Mouse (Mus musculus) right cerebral cortex, postnatal 25 days (tissue): Measurements from ENCODE around the gene Fcgrt.
"Not testable (repeated sequence)": the region's sequence is repeated elsewhere in the genome, so short reads cannot be mapped to it uniquely, and the experiment has no call there.

Experiments used
- DNase-seq: peaks from one replicate; pipeline ENCODE4 v3.0.0; 2022

The Fcgrt gene

GRCm38 (mm10) chr7:45129776-45130512 is 26.3 kb upstream of the Fcgrt start:
- DNase-seq = no peak

GRCm38 (mm10) chr7:45129318-45129717 is 25.7 kb upstream of the Fcgrt start:
- DNase-seq = no peak

- peak; percentile 99 for DNase-seq
These were observed 25.1 kb upstream of the Fcgrt start, which contains the start of gene Rpl13a for GRCm38 (mm10) chr7:45128624-45129246. Gene Rpl13a, minus strand, starts transcription at chr7:45128761.

- no peak for DNase-seq
These were observed 24.1 kb upstream of the Fcgrt start for GRCm38 (mm10) chr7:45127700-45128224.

- no peak for DNase-seq
These were observed 23.4 kb upstream of the Fcgrt start for GRCm38 (mm10) chr7:45126844-45127699.

- no peak for DNase-seq
These were observed 22.6 kb upstream of the Fcgrt start for GRCm38 (mm10) chr7:45126147-45126843.

- DNase-seq = not testable (repeated sequence)
These were observed 22.0 kb upstream of the Fcgrt start for GRCm38 (mm10) chr7:45125649-45126048.

- DNase-seq = no peak
These were observed 21.5 kb upstream of the Fcgrt start for GRCm38 (mm10) chr7:45125144-45125600.

- DNase-seq = peak; percentile 99
These were observed 20.8 kb upstream of the Fcgrt start, which contains the start of gene Rps11 for GRCm38 (mm10) chr7:45124224-45125143. Gene Rps11, minus strand, starts transcription at chr7:45124439.

- DNase-seq = no peak
These were observed 19.5 kb upstream of the Fcgrt start for GRCm38 (mm10) chr7:45123186-45123570.

GRCm38 (mm10) chr7:45122561-45123185 is 19.0 kb upstream of the Fcgrt start:
- no peak for DNase-seq

GRCm38 (mm10) chr7:45121966-45122365 is 18.3 kb upstream of the Fcgrt start:
- DNase-seq = no peak

- no peak for DNase-seq
These were observed 17.8 kb upstream of the Fcgrt start for GRCm38 (mm10) chr7:45121404-45121803.

GRCm38 (mm10) chr7:45119780-45120709 is 16.4 kb upstream of the Fcgrt start:
- DNase-seq = no peak

- DNase-seq = no peak
These were observed 14.7 kb upstream of the Fcgrt start for GRCm38 (mm10) chr7:45118336-45118735.

- DNase-seq = no peak
These were observed 13.9 kb upstream of the Fcgrt start for GRCm38 (mm10) chr7:45117566-45117965.

GRCm38 (mm10) chr7:45113476-45113875 is 9.8 kb upstream of the Fcgrt start:
- DNase-seq = no peak

- no peak for DNase-seq
These were observed 8.9 kb upstream of the Fcgrt start for GRCm38 (mm10) chr7:45112529-45112928.

GRCm38 (mm10) chr7:45111940-45112339 is 8.3 kb upstream of the Fcgrt start:
- no peak for DNase-seq

- not testable (repeated sequence) for DNase-seq
These were observed 6.4 kb upstream of the Fcgrt start for GRCm38 (mm10) chr7:45110089-45110488.
